Mouse (Mus musculus): ENCODE data around the gene Nol3. TPM values are rescaled to one million over a fixed set of nuclear protein-coding genes. Genes with fewer than 3 reads are reported as not detected.

The Nol3 gene
- polyA plus RNA-seq, 1 experiment from 2014 or later: 2.4 TPM

DNA sequence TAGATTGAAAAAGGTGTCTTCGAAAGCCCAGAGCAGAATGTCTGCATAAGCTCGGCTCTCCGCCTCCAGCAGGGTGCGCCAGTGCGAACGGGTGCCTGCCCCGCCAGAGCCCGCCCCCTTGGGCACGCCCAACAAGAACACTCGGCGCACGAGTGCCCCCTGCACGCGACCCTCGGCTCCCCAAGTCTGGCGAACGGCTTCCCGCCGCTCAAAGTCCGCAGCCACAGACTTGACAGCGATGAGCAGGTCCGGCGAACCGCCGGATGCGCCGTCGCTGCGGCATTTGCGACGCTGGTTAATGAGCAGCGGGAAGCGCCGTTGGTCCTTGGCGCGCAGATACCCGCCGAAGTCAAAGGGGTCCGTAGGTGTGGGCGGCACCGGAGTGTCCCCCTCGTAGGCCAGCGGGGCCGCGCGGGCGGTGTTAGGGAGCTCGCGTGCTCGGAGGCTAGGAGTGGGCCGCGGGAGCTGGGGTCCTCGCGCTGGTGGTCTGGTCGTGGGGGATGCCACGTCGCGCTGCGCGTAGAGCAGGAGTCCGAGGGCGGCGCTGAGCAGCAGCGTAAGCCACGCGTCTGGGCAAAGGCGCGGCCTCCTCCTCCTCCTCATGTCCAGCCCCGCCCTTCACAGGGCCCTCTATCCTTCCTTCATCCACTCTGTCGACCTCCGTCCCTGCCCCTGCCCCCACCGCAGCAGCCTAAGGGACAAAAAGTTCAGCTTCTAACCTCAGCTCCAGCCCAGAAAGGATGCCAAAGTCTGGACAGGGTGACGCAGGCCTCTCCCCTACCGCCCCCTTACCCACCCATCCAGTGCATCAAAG, 21.6 kb upstream of the Nol3 start:
- Histone ChIP-seq H3K36me3 (ENCODE audit: poor library complexity, severe bottlenecking) (peaks cover 30% of the 10 kb centered on the region), H3K27ac (no peak overlapping the region), H3K27me3 (peaks cover 45% of the 10 kb centered on the region), H3K4me1 (peaks cover 23% of the 10 kb centered on the region), H3K4me2 (peak overlapping the region; percentile 97), H3K9ac (peak overlapping the region; percentile 71), H3K9me3 (replicated peaks) (no peaks in the 10 kb centered on the region), H3K4me3 (peak overlapping the region; percentile 59)
- under 1% methylated on average over 74 of the region's 74 CpGs for WGBS
- peak; percentile 84 for ATAC-seq

DNA sequence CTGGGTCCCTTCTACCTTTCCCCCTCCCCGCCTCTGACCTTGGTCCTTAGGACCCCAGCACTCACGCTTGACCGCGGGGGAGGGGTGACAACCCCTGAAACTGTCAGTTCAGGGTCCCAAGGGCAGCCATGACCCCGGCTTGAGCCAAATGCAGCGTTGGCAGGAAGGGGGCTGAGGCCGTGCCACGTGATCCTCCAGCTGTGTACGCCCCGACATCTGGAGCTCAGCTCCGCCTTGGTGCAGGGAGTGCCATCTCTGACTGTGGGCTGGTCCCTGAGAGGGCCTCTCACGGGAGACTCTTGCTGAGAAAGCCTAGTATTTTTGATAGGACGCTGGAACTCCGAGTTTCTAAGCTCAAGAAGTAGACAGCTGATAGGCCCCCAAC, 21.0 kb upstream of the Nol3 start, which contains the start of gene B3gnt9:
Gene B3gnt9 (minus strand): TSS at position 188 of the 385 bp plus-strand sequence.
- Histone ChIP-seq H3K27ac (no peak within 1 kb of the TSS), H3K27me3 (peaks cover 51% of the 10 kb centered on the region)

DNA sequence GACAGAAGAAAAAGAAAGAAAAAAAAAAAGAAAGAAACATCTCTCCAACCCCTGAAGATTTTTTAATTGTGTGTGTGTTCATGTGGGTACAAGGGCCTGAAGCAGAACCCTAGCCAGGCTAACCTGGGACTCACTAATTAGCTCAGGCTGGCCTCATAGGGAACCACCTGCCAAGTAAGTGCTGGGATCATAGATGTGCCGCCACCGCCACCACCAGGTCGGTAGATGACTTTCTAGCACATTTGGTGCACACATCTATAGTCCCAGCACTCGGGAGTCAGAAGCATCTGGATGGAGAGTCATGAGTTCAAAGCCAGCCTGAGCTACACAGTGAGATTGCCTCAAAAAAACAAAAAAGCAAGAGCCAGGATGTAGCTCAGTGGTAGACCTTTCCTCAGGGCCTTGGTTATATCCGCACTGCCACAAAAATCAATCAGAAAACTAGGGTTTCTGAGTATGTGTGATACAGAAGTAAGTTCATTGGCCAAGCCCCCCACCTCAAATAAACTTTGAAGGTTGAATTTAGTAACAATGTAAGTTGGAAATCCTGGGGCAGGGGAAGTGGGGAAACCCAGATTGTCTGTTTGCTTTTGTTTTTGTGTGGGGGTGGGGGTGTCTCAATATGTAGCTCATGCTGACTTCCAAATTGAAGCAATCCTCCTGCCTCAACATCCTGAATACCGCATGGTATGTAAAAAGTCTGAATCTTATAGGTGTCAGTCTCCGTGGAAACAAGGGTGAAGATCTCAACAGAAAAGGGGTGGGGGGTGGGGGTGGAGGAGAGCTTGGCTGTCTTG, 18.4 kb upstream of the Nol3 start:
- no peak for ATAC-seq
- H3K27me3 ChIP-seq: peaks cover 73% of the 10 kb centered on the region

More for the DNA sequence above, 21.0 kb upstream of the Nol3 start, which contains the start of gene B3gnt9:
- peak; percentile 12; the same call in 1 of the 2 replicates for ATAC-seq
- peaks cover 29% of the 10 kb centered on the region for H3K4me1 ChIP-seq
- peak within 1 kb of the TSS; percentile 97 for H3K4me2 ChIP-seq
- H3K4me3 ChIP-seq: peak within 1 kb of the TSS; percentile 59
- no peaks in the 10 kb centered on the region for H3K9me3 ChIP-seq (replicated peaks)
- peak within 1 kb of the TSS; percentile 71 for H3K9ac ChIP-seq
- H3K36me3 ChIP-seq (ENCODE audit: poor library complexity, severe bottlenecking): peaks cover 24% of the 10 kb centered on the region
- 3% methylated on average over 14 of the region's 14 CpGs for WGBS

DNA sequence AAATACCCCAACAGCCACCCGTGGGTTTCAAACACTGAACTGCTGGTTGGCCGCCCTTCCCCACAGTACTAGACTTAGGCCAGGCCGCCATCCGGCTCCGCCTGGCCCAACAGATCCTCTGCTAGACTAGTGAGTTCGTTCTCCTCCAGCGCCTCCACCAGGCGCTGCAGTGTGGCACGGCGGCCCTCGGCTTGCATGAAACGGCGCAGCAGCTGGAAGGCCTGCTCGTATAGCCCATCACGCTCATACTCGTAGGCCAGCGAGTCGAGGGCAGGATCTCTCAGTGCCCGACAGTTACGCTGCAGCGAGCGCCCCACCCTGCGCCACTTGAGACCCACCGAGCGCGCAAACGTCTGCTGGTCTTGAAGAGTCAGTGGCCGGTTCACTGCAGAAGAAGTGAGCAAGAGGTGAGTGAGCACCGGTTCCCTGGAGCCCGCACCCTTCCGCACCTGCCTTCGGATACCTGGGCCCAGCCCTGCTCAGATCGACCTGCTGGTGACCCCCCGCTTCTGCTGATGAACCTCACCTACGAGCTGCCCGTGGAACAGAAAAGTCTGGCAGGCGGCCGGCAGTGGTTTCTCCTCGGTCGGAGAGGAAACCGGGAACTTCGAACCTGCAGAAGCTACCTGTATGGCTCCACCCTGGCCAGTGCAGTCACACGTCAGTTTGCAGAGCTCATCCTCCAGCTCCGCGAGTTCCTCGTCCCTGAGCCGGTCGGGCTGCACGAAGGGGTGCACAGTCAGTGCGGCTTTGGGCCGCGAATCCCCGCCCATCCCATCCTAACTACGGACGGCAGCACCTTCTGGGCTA, 16.8 kb upstream of the Nol3 start:
- Histone ChIP-seq H3K27me3 (peaks cover 88% of the 10 kb centered on the region), H3K4me3 (peak overlapping the region; percentile 41), H3K4me2 (peak overlapping the region; percentile 79), H3K9me3 (replicated peaks) (no peaks in the 10 kb centered on the region), H3K36me3 (ENCODE audit: poor library complexity, severe bottlenecking) (no peaks in the 10 kb centered on the region), H3K9ac (peak overlapping the region; percentile 64), H3K4me1 (peaks cover 27% of the 10 kb centered on the region), H3K27ac (no peak overlapping the region)
- ATAC-seq: peak; percentile 22
- 2% methylated on average over 55 of the region's 55 CpGs for WGBS

More for the DNA sequence above, 18.4 kb upstream of the Nol3 start:
- no peak overlapping the region for H3K4me3 ChIP-seq
- peaks cover 30% of the 10 kb centered on the region for H3K4me1 ChIP-seq
- WGBS: 72% methylated on average over 7 of the region's 7 CpGs
- H3K27ac ChIP-seq: no peak overlapping the region
- no peaks in the 10 kb centered on the region for H3K9me3 ChIP-seq (replicated peaks)
- no peaks in the 10 kb centered on the region for H3K36me3 ChIP-seq (ENCODE audit: poor library complexity, severe bottlenecking)
- H3K9ac ChIP-seq: no peak overlapping the region
- H3K4me2 ChIP-seq: no peak overlapping the region

DNA sequence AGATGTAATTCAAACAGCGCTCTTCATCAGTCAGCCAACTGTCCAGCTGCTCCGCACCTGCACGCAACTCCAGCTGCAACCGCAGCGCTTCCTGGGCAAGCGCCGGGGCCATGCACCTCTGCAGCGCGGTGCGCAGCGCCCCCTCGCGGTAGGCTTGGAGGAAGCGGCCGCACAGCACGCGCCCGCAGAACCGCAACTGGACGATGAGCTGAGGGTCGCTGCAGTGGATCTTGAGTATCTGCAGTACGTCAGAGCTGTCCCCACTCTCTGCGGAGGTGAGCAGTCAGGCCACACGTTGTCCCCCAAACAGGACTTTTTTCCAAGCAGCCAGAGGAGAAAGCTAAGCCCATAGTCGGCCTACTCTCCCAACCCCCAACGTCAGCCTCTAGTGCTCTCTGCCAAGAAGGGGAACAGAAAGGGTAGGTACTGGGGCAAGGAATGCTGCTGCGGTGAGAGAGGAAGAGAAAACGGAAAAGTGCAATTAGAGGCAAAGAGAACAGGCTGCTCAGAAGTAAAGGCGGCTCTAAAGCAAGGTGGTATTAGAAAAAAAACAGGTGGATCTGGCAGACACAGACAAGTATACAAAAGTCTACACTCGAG, 16.1 kb upstream of the Nol3 start:
- Histone ChIP-seq H3K4me2 (peak overlapping the region; percentile 79), H3K27ac (no peak overlapping the region), H3K27me3 (peaks cover 93% of the 10 kb centered on the region), H3K4me3 (peak overlapping the region; percentile 41), H3K9ac (peak overlapping the region; percentile 64), H3K4me1 (peaks cover 28% of the 10 kb centered on the region), H3K9me3 (replicated peaks) (no peaks in the 10 kb centered on the region), H3K36me3 (ENCODE audit: poor library complexity, severe bottlenecking) (no peaks in the 10 kb centered on the region)
- WGBS: 4% methylated on average over 30 of the region's 30 CpGs
- peak; percentile 51 for ATAC-seq

DNA sequence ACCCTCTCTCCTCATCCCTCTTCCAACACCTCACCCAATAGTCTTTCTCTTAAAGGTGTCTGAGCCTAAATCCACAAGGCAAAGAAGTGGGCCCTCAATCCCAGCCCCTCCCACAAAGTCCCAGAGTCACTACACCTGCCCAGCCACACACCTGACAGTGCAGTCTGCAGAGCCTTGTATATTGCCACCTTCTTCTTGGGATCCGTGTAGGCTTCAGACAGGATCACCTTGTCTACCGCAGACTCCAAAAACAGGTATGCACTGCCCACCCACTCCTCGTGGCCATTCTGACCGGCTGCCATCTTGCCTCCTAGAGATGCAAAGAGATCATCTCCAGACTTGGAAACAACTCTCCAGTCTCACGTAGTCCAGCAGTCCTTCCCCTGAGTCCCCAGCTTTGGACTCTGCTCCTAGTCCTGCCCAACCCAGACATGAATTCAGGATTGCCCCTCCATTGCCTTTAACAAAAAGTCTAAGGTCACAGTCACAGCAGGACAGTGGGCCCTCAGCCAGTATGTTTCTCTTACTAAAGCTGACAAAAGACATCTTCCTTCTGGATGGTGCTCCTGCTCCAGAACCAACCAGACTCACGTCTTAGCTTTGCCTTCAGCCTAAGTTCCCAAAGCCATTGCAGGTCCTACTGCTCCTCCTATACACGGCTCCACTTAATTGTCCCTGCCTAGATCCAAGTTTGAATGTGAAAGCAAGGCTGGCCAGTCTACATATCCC, 15.4 kb upstream of the Nol3 start:
- WGBS: 59% methylated on average over 7 of the region's 7 CpGs
- H3K9me3 ChIP-seq (replicated peaks): no peaks in the 10 kb centered on the region
- no peak overlapping the region for H3K9ac ChIP-seq
- H3K27ac ChIP-seq: no peak overlapping the region
- ATAC-seq: no peak
- peaks cover 93% of the 10 kb centered on the region for H3K27me3 ChIP-seq
- H3K4me1 ChIP-seq: peaks cover 29% of the 10 kb centered on the region
- no peak overlapping the region for H3K4me2 ChIP-seq
- no peaks in the 10 kb centered on the region for H3K36me3 ChIP-seq (ENCODE audit: poor library complexity, severe bottlenecking)
- no peak overlapping the region for H3K4me3 ChIP-seq

DNA sequence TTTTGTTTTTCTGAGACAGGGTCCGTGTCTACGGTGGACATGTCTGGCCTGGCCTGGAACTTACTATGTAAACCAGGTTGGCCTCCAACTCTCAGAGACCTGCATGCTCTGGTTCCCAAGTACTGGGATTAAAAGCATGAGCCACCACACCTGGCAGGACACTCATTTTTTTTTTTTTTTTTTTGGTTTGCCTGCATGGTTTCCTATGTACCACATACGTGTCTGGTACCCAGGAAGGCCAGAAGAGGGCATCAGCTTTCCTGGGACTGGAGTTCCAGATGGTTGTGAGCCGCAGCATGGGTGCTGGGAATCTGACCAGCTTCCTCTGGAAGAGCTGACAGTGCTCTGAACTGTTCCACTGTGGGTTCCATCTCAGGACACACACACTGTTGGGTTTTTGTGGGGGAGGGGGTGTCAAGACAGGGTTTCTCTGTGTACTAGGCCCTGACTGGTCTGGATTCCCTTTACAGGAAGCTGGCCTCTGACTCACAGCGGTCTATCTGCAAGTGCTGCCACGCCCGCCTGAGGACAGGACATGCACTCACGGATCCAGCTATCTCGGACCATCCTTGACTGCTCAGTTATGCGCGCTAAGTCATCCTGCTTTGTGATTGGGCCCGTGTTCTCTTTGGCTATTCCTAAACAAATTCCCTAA, 14.5 kb upstream of the Nol3 start:
- WGBS: 87% methylated on average over 12 of the region's 12 CpGs
- no peak overlapping the region for H3K4me3 ChIP-seq

DNA sequence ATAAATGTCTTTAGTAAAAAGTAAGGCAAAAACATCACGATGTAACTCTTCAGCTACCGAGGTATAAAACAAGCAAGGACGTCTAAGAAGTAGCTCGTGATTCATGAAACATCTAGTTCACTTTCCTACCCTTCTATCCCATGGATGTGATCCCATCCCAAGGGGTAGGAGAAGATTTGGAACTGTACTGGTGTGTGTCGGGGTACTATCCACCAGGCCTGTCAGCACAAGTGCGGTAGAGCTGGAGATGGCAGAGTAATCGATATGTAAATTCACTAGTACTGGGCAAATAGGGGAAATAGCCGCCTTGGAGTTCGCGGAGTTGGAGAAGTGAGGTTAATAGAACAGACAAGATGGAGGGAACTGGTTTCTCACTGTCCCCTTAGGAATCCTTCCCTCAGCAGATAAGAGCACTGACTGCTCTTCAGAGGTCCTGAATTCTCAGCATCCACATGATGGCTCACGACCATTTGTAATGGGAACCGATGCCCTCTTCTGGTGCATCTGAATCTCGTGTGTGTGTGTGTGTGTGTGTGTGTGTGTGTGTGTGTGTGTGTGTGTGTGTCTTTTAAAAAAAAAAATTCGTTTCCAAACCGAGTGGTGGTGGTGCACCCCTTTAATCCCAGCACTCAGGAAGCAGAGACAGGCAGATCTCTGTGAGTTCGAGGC, 12.6 kb upstream of the Nol3 start:
- 38% methylated on average over 16 of the region's 16 CpGs for WGBS
- Histone ChIP-seq H3K9me3 (replicated peaks) (no peaks in the 10 kb centered on the region; the same call in 1 of the 2 replicates), H3K4me1 (peaks cover 34% of the 10 kb centered on the region), H3K27me3 (peaks cover 96% of the 10 kb centered on the region), H3K4me3 (peak overlapping the region; percentile 60; the same call in 1 of the 2 replicates), H3K36me3 (ENCODE audit: poor library complexity, severe bottlenecking) (no peaks in the 10 kb centered on the region), H3K4me2 (peak overlapping the region; percentile 77), H3K27ac (no peak overlapping the region), H3K9ac (no peak overlapping the region)
- ATAC-seq: no peak

More for the DNA sequence above, 14.5 kb upstream of the Nol3 start:
- no peak for ATAC-seq
- H3K9me3 ChIP-seq (replicated peaks): no peaks in the 10 kb centered on the region; the same call in 1 of the 2 replicates
- H3K36me3 ChIP-seq (ENCODE audit: poor library complexity, severe bottlenecking): no peaks in the 10 kb centered on the region
- no peak overlapping the region for H3K4me2 ChIP-seq
- H3K4me1 ChIP-seq: peaks cover 29% of the 10 kb centered on the region
- peaks cover 93% of the 10 kb centered on the region for H3K27me3 ChIP-seq
- H3K27ac ChIP-seq: no peak overlapping the region
- H3K9ac ChIP-seq: no peak overlapping the region

DNA sequence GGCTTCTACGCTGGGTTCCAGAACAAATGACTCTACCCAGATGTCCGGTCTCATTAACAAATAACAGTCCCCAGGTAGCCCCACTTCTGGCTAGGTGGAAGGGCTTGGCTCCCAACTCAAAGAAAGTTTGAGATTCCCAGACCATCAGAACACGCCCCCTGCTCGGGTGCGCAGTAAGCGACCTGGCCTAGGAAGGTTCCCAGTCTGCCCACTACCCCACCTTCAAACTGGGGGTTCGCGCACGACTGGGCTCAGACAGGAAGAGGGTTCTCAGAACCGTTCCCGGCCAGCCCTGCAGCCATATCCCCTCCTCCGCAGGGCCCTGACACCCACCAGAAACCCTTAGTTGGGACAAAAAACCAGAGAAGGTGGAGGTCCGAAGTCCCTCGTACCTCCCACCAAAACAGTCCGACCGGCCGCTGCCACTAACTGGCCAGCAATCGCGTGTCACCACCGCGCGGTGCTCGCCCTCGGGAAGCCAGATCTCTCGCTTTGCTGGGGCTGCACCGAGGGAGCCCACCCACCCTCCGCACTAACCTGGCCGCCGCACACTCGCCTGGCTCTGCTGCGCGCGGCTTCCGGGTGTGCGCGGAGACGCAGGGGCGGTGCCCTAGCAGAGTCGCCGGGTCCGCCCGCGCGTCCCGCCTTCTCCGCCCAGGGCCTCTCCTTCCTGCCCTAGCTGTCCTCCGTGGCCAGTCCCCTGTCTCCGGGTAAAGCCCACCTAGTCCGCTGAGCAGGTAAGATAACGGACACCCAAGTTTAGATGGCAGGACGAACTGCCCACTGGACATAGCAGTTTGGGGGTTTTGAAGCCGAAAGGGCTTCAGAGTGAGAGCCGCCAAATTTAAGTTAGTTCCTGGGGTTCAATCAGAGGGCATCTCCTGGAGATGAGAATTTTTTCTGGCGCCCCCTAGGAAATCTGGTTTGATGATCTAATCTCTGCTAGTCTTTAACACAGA, 11.6 kb upstream of the Nol3 start, which contains the start of the genes Tradd and Fbxl8:
Gene Tradd (minus strand): TSS at position 586 of the 959 bp plus-strand sequence.
Gene Fbxl8 (plus strand): TSS at position 625 of the 959 bp plus-strand sequence.
- H3K9ac ChIP-seq: peak within 1 kb of the TSS; percentile 67
- no peaks in the 10 kb centered on the region; the same call in 1 of the 2 replicates for H3K9me3 ChIP-seq (replicated peaks)
- H3K27me3 ChIP-seq: peaks cover 96% of the 10 kb centered on the region
- WGBS: 1% methylated on average over 51 of the region's 54 CpGs
- H3K4me3 ChIP-seq: peak within 1 kb of the TSS; percentile 60
- no peaks in the 10 kb centered on the region for H3K36me3 ChIP-seq (ENCODE audit: poor library complexity, severe bottlenecking)
- H3K4me2 ChIP-seq: peak within 1 kb of the TSS; percentile 77
- no peak within 1 kb of the TSS for H3K27ac ChIP-seq
- H3K4me1 ChIP-seq: peaks cover 35% of the 10 kb centered on the region
- peak; percentile 43 for ATAC-seq
